Mouse (Mus musculus): ENCODE measurements around the gene Clpx.
"Not testable (repeated sequence)": the region's sequence is repeated elsewhere in the genome, so short reads cannot be mapped to it uniquely, and the experiment has no call there.

DNA sequence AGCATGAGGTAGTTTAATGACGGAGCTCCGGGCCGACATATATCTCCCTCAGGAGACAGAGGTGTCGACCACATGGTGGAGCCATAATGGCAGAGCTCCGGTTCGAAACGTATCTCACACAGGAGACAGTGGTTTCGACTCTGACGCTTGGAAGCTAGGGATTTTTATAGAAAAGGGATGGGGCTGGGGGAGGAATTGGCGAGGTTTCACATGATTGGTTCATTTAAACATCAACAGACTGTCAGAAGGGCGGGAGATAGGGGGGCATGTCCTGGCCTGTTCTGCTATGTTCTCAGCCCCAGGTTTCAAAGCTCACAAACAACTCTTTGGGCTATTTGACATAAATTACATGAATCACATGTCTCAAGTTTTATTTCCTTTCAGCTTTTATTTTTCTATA is 51.4 kb downstream of the Clpx start:
- peak; percentile 39; the same call in 1 of the 2 replicates for TF ChIP-seq CTCF (IDR thresholded peaks at IDR 0.05; ENCODE audit: low read depth)
- not testable (repeated sequence) for TF ChIP-seq EP300 (optimal IDR thresholded peaks at IDR 0.05)

All from stomach, postnatal 0 days (tissue).